Mouse (Mus musculus) MEL-GATA-1-ER (cell line): ENCODE measurements at regions not wholly inside any gene's neighbourhood (a gene's known extent, or its start where the extent isn't known, plus 50 kb on each side); places are given as distances from the start of the nearest gene placed in this dataset.

Experiments used
- DNase-seq: peaks from one replicate; pipeline ENCODE4 v3.0.0-alpha.2; 2012; ENCODE audit warnings: low read depth; ENCODE audit errors: extremely low read depth

GRCm38 (mm10) chr7:119250381-119250780, 66.0 kb upstream of the Gpr139 start:
- DNase-seq = no peak

- DNase-seq = no peak
Observed at GRCm38 (mm10) chr7:119244785-119245184, 60.4 kb upstream of the Gpr139 start.

- DNase-seq = no peak
Observed at GRCm38 (mm10) chr7:119236343-119236742, 51.9 kb upstream of the Gpr139 start.
